Mouse (Mus musculus) kidney, postnatal 4 days (tissue): ENCODE data around the gene Cd99l2.
A peak's percentile ranks its signal among the peaks of the same experiment; 100 is the strongest.
"Not testable (repeated sequence)": the region's sequence is repeated elsewhere in the genome, so short reads cannot be mapped to it uniquely, and the experiment has no call there.

Experiments used
- DNase-seq, 2 experiments: peaks; one replicate each; pipeline ENCODE4 v3.0.0; 2021; ENCODE audit warnings: mixed read lengths in 2 of 2

The Cd99l2 gene

GRCm38 (mm10) chrX:71492634-71493278, at the start of gene Cd99l2:
Gene Cd99l2 (minus strand): TSS chrX:71492849.
- peak; percentile 88 to 93 for DNase-seq

- DNase-seq: peak in 1 of 2 experiments; percentile 27
Measured at GRCm38 (mm10) chrX:71540821-71541510, 48.3 kb upstream of the Cd99l2 start.

- no peak for DNase-seq
Measured at GRCm38 (mm10) chrX:71537791-71538190, 45.1 kb upstream of the Cd99l2 start.

DNA sequence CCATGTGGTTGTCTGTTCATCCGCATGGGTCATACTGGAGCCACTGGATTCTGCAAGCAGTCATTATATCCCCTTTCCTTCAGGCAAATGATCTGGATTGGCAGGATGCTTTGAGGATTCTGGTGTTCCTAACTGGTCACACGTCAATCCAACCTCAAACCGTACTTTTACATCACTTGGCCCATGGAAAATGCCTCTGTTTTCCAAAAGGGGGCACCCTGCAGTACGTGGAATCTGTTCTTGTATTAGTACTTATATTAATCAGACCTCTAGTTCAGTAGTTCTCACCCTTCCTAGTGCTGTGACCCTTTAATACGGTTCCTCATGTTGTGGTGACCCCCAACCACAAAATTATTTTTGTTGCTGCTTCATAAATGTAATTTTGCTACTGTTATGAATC, 41.5 kb upstream of the Cd99l2 start:
- no peak for DNase-seq

DNA sequence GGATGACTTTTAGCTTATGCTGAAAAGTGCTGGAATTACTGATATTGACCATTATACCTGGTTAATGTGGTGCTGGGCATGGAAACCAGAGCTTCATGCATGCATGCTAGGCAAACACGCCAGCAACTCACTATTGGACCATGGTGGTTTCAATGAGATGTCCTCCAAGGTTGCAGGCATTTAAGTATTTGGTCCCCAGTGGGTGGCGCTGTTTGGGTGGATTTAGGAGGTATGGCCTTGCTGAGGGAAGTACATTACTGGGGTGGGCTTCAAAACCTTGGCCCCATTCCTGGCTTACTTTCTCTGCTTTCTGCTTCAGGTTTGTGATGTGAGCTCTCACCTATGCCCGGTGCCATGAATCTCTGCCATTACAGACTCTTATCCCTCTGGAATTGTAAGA, 40.0 kb upstream of the Cd99l2 start:
- DNase-seq: no peak

DNA sequence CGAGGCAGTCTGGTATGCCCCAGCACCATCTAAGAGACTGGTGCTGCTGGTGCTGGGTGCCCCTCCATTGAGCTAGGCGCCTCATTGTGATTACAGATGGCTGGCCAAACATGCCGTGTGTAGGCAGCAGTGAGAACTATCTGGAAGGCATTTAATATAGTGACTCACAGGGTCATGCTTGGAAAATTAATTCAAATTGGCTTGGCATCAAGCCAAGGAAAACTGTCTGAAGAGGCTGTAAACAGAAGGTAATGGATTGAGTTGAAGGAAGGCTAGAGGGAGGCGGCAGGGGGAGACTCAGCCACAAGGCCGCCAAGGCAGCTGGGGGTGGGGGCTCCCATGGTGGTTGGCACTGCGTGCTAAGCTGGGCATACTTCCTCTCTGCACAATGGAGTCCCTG, 36.0 kb upstream of the Cd99l2 start:
- DNase-seq: peak; percentile 14 to 45

DNA sequence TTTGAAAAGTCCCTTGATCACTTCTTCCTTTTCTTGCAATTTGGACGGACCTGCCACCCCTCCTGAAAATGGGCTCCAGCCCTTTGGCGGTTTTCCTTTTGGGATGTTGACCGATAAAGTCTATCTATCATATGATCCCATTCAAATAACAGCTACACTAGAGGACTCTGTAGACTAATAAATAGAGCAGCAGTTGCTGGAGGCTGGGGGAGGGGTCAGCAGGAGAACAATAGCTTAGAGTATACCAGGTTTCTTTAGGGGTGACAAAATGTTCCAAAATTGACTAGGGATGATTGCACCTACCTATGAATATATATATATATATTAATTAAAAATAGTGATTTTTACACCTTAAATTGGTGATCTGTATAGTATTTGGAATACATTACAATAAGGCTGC, 35.5 kb upstream of the Cd99l2 start:
- no peak for DNase-seq

DNA sequence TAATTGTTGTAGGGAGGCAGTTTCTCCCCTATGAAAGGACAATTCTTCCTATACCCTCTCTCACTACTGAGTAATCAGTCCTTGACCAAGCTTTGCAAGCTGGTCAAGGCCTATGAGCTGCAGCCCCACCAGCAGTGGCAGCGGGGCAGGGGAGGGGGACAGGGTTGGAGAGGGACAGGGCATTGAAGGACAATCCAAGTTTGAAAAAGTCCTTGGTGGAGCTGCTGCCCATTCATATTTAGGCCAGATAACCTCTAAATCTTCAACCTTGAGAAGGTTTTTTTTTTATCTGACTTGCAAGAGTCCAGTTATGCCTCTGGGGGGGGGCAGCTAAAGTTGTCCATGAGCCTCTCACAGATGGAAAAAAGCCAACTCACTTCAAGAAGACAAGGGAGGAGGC, 34.8 kb upstream of the Cd99l2 start:
- DNase-seq: no peak

- no peak for DNase-seq
Measured at GRCm38 (mm10) chrX:71525593-71526299, 33.1 kb upstream of the Cd99l2 start.

GRCm38 (mm10) chrX:71524310-71524709, 31.7 kb upstream of the Cd99l2 start:
- no peak for DNase-seq

DNA sequence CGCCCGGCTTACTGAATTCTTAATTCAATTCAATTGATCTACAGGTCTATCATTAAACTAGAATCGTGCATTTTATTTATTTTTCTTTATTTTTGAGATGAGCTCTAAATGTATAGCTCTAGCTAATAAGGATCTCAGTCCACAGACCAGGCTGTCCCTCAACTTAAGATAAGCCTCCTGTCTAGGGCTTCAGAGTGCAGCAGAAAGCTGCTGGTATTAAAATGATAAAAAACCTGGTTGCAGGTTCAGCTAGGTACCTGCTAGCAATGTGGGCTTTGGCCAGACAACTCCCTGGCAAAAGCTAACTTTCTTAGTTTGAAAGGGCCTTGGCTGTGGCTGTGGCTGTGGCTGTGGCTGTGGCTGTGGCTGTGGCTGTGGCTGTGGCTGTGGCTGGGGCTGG, 30.2 kb upstream of the Cd99l2 start:
- DNase-seq: no peak

DNA sequence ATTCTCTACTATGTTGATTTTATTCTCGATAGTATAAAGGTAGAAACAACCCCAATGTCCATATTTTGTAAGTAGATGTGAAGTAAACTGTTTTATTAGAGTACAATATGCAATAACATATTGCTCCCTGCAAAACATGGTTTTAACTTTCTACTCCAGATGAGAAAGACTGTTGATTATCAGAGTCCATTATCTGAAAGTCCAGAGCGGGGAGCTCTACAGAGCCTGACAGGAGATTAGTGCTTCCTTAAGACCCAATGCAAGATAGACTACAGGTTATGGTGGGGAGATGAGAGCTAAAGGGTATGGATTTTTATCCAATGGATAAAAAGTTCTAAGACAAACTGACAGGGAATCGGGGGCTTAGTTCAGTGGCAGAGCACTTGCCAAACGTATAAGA, 26.6 kb upstream of the Cd99l2 start:
- no peak for DNase-seq

DNA sequence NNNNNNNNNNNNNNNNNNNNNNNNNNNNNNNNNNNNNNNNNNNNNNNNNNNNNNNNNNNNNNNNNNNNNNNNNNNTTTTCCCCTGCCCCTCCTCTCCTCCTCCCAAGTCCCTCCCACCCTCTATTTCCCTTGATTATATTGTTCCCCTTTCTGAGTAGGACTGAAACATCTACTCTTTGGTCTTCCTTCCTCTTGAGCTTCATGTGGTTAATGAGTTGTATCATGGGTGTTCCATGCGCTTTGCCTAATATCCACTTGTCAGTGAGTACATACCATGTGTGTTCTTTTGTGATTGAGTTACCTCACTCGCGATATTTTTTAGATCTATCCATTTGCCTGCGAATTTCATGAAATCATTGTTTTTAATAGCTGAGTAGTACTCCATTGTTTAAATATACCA, 13.9 kb upstream of the Cd99l2 start:
- DNase-seq: not testable (repeated sequence)

GRCm38 (mm10) chrX:71493279-71493656, 619 bp upstream of the Cd99l2 start:
- peak; percentile 54 to 68 for DNase-seq

GRCm38 (mm10) chrX:71491931-71492633, 567 bp downstream of the Cd99l2 start:
- peak in 1 of 2 experiments; percentile 3 for DNase-seq

DNA sequence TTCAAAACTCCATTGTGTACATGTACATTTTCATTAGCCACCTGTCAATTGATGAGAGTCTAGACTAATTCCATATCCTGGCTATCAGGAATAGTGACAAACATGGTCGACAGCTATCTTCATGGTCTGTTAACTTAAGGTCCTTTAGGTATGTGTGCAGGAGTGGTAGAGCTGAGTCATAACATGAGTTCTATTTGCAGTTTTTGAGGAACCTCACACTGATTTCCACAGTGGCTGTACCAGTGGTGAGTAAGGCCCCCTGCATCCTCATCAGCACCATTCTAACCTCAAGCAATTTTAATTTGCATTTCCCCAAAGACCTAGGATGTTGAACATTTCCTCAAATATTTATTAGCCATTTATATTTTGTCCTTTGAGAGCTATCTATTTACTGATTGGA, 3.3 kb downstream of the Cd99l2 start:
- DNase-seq: no peak

GRCm38 (mm10) chrX:71482244-71482643, 10.4 kb downstream of the Cd99l2 start:
- no peak for DNase-seq

- DNase-seq: no peak
Measured at GRCm38 (mm10) chrX:71475992-71476391, 16.7 kb downstream of the Cd99l2 start.

- no peak for DNase-seq
Measured at GRCm38 (mm10) chrX:71475497-71475896, 17.2 kb downstream of the Cd99l2 start.

DNA sequence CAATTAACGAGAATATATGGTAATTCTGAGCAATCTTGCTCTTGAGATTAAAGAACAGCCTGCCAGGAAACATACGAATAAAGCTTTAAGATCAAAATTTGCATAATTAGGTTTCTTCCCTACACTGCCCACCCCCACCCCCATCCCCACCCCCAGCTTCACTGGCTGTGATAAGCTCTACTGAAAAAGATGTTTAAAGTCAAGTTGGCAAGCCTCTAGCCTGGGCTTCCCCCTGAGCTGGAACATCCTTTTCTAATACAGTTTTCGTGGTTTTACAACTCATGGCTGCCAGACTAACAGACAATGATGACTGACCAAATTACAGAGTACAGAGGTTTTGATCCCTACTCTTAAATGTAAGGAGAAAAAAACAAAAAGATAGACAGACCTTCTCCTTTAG, 17.6 kb downstream of the Cd99l2 start:
- no peak for DNase-seq

DNA sequence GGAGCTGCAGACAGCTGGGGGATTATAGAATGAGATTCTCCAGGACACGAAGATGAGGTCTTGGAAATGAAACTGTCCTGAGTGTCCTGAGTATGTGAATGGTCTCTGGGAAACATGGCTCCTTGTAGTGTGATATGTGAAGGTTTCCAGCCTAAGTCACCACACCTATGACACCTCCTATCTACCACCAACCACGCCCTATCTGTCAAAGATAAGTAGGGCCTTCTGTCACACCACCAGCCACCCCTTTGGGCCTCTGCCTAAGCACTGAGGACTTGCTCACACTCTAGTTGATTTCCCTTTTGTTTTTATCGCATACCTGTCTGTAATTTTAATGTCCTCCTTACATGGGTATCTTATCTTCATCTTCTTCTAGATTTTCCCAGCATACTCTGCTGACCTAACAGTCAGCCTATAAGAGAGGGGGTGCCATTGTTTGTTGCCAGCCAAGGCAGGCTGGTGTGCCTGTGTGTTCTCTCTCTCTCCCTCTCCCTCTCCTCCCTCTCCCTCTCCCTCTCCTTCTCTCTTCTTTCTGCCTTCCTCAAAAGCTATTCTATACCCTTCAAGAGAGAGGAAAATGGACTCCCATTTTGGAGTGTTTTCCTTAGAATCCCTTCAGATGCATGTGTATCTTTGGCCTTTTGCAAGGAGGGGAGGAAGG, 18.2 kb downstream of the Cd99l2 start:
- DNase-seq: no peak

DNA sequence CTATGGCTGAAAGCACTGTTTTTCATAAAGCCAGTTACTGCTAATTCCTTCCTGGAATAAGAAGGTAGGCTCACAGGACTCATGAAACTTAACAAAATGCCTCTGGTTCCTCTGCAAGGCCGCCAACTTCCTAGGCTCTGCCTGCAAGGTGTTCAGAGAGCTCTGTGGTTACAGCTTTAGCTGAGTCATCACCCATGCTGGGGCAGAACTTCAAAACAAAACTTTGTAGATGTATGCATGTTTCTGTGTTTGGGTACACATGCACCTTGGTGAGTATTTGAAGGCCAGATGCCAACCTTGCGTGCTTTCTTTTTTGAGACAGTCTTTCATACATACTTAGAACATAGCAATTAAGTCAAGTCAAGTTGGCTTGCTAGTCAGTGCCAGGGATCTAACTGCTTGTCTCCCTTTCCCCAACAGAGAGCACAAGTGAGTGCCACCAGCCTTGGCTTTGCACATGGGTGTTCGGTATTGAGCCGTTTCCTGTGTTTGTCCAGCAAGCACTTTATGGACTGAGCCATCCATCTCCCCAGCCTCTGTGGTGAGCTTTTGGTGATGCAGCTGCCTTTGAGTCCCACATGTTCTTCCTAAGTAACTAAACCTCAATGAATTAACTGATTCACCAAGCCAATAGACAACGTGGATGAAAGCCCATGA, 23.9 kb downstream of the Cd99l2 start:
- DNase-seq: no peak
